Mouse (Mus musculus) kidney, adult 2 months (tissue): ENCODE measurements around the gene Ndufb10.

Experiments
- CTCF ChIP-seq: fragments of 200-500 bp; conservative IDR thresholded peaks from 2 replicates; pipeline ENCODE4 v1.5.1; 2011; ENCODE audit warnings: low read depth, mild to moderate bottlenecking, control low read depth, low read length, moderate library complexity, mixed read lengths; ENCODE audit not compliant: insufficient read depth, insufficient read length
- POLR2A ChIP-seq: fragments of 200-500 bp; IDR thresholded peaks from one replicate; pipeline ENCODE4 v1.6.1; 2011; ENCODE audit warnings: low read depth, low read length, control low read depth

- TF ChIP-seq CTCF = no peak
- no peak for TF ChIP-seq POLR2A
Observed at GRCm38 (mm10) chr17:24733434-24734050, 9.3 kb upstream of the Ndufb10 start.
